Mouse (Mus musculus) kidney, embryonic 16.5 days (tissue): ENCODE data around the gene Fndc10. TPM values are rescaled to one million over a fixed set of nuclear protein-coding genes. Genes with fewer than 3 reads are reported as not detected.
"Not testable (repeated sequence)": the region's sequence is repeated elsewhere in the genome, so short reads cannot be mapped to it uniquely, and the experiment has no call there.

Source experiments
- ATAC-seq: fragments of 200-750 bp; cut with Nextera tagmentation; 2 replicates; pipeline ENCODE4 v1.8.0; 2017; ENCODE audit warnings: moderate TSS enrichment; ENCODE audit not compliant: low FRiP score, low TSS enrichment
- H3K27ac ChIP-seq: fragments of 300-500 bp; sonication (generic); 2 replicates; pipeline ENCODE4 v1.5.1; 2014; ENCODE audit warnings: low read length
- H3K27me3 ChIP-seq: fragments of 300-500 bp; sonication (generic); 2 replicates; pipeline ENCODE4 v1.6.1; 2014; ENCODE audit warnings: low read length, control low read depth, mixed read lengths; ENCODE audit not compliant: insufficient read depth
- H3K36me3 ChIP-seq: fragments of 300-500 bp; sonication (generic); 2 replicates; pipeline ENCODE4 v1.6.1; 2014; ENCODE audit warnings: low read length, control low read depth, mixed read lengths; ENCODE audit not compliant: insufficient read depth
- H3K4me1 ChIP-seq: fragments of 300-500 bp; sonication (generic); 2 replicates; pipeline ENCODE4 v1.6.1; 2014; ENCODE audit warnings: low read length, control low read depth, mixed read lengths; ENCODE audit not compliant: insufficient read depth
- H3K4me2 ChIP-seq: fragments of 300-500 bp; sonication (generic); replicated peaks from 2 replicates; pipeline ENCODE4 v1.6.1; 2014; ENCODE audit warnings: low read depth, low read length
- H3K4me3 ChIP-seq: fragments of 300-500 bp; sonication (generic); 2 replicates; pipeline ENCODE4 v1.5.1; 2014; ENCODE audit warnings: mild to moderate bottlenecking, low read length
- H3K9ac ChIP-seq: fragments of 300-500 bp; sonication (generic); replicated peaks from 2 replicates; pipeline ENCODE4 v1.6.1; 2014; ENCODE audit warnings: low read length
- H3K9me3 ChIP-seq: fragments of 300-500 bp; sonication (generic); 2 replicates; pipeline ENCODE4 v1.6.1; 2016; ENCODE audit warnings: low read length, control low read depth
- WGBS: fragments of 180-500 bp; shearing (Covaris S2); extraction: QIAGEN DNeasy Blood & Tissue Kit; methylation state at CpG from one replicate; pipeline ENCODE4 v1.1.7; 2014; 5-methylcytosine and 5-hydroxymethylcytosine counted together
- polyA plus RNA-seq: library from polyadenylated mRNA; unstranded; fragments of >200 nt; fragmentation: Nextera tagmentation; extraction: Ambion mirVana; gene quantifications from 2 replicates; pipeline ENCODE4 v1.2.1, GENCODE M21; 2015

The Fndc10 gene
- polyA plus RNA-seq, 1 experiment from 2014 or later, result 2.8 TPM

DNA sequence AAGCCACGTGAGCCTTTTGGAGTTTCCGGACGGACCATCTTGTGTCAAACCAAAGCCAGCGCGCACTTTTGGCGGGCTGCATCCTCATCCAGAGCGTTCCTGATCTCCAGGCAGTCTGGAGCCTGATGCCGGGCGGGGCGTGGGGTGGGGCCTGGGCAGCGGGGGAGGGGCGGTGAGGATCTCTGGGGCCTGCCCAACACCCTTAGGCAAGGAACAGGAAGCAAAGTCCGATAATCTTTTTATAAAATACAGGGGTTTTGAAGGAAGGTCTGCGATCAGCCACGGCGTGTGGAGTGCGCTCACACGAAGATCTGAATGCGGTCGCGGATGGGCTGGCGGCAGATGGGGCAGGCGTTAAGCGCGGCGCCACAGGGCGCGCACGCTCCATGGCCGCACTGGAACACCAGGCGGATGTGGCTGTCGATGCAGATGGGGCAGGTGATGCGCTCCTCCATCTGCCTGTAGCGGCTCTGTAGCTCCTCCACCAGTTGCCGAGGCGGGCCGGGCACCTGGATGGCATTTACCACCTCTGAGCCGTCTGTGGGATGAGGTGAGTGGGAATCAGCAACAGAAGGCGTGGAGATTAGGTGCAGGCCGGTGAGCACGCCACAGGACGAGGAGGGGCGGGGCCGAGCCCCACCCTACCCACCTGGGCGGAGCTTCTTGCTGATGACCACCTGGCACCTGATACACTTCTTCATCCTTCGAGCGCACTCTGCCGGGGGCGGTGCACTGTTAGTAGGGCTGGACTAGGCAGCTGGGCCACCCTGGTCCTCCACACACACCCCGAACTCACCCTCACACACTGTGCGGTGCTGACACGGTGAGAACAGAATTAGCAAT is 39.5 kb upstream of the Fndc10 start:
- Histone ChIP-seq H3K36me3 (peaks cover 22% of the 10 kb centered on the region), H3K4me1 (peaks cover 43% of the 10 kb centered on the region), H3K9ac (peak overlapping the region; percentile 73), H3K27ac (no peak overlapping the region), H3K9me3 (no peaks in the 10 kb centered on the region), H3K4me2 (peak overlapping the region; percentile 71), H3K4me3 (peak overlapping the region; percentile 53), H3K27me3 (peaks cover 15% of the 10 kb centered on the region)
- peak; percentile 57; the same call in 1 of the 2 replicates for ATAC-seq
- WGBS, result 2% methylated on average over 52 of the region's 52 CpGs

DNA sequence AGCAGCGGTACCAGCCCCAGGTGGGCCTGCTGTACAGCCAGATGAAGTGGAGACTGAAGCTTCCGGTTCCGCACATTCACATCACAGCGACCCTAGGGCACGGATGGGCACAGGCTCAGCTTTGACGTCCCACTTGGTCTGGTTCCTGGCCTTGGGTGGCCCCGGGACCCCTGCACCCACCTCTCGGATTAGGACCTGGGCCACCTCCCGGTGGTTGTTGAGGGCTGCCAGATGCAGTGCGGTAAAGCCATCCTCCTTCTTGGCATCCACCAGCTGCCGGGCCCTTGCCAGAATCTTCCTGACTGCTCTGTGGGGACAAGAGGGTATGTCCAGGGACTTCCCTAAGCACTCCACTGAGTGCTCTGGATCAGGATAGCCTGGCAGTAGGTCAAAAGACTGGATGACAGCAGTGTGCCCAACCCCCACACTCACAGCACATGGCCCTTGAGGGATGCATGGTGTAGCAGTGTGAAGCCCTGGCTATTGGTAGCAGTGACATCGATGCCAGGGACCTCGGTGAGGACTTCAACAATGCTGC is 37.9 kb upstream of the Fndc10 start:
- Histone ChIP-seq H3K4me3 (no peak overlapping the region), H3K4me1 (peaks cover 39% of the 10 kb centered on the region), H3K4me2 (no peak overlapping the region), H3K27me3 (peaks cover 15% of the 10 kb centered on the region), H3K9me3 (no peaks in the 10 kb centered on the region), H3K9ac (no peak overlapping the region), H3K27ac (no peak overlapping the region), H3K36me3 (peaks cover 7% of the 10 kb centered on the region; the same call in 1 of the 2 replicates)
- WGBS, result 92% methylated on average over 13 of the region's 13 CpGs
- ATAC-seq, result no peak

DNA sequence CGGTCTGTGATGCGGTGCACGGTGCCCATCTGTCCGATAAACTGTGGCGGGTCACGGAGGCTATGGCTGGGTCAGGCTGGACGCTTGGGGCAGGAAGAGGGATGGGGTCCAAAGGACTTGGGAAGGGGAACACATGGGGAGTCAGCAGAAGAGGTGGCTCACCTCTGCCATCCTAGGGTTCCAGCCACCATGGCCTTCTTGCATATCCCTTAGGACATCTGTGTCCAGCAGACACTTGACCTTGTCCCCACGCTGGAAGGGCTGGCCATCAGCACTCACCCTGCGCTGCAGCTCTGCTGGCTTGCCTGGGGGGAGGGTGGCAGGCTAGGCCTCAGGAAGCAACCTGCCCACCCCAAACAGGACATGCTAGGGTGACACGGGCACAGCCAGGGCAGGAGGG is 35.2 kb upstream of the Fndc10 start:
- Histone ChIP-seq H3K36me3 (peaks cover 4% of the 10 kb centered on the region; the same call in 1 of the 2 replicates), H3K4me2 (no peak overlapping the region), H3K4me3 (no peak overlapping the region), H3K27ac (no peak overlapping the region), H3K27me3 (peaks cover 1% of the 10 kb centered on the region; the same call in 1 of the 2 replicates), H3K9ac (no peak overlapping the region), H3K4me1 (peaks cover 14% of the 10 kb centered on the region), H3K9me3 (no peaks in the 10 kb centered on the region)
- no peak for ATAC-seq
- WGBS, result 95% methylated on average over 9 of the region's 10 CpGs

DNA sequence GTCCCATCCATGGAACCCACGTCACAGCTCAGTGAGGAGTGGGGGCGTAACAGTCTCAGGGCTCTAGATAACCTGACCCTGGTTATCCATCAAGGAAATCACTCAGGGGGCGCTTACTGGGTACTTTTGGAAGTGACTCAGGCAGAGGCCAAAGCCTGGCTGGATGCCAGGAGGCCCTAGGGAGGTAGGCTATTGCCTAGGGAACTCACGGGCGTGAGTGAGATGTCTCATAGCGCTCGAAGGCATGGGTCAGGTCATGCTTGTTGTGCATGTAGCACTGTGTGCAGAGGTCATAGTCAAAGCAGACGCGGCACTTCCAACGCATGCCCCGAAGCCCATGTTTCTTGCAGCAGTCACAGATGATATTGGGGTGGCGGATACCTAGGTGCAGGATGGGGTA is 33.5 kb upstream of the Fndc10 start:
- ATAC-seq, result no peak
- Histone ChIP-seq H3K4me1 (no peaks in the 10 kb centered on the region), H3K9me3 (no peaks in the 10 kb centered on the region), H3K36me3 (peaks cover 8% of the 10 kb centered on the region; the same call in 1 of the 2 replicates), H3K4me3 (no peak overlapping the region), H3K9ac (no peak overlapping the region), H3K4me2 (no peak overlapping the region), H3K27me3 (no peaks in the 10 kb centered on the region), H3K27ac (no peak overlapping the region)
- WGBS, result 75% methylated on average over 12 of the region's 12 CpGs

DNA sequence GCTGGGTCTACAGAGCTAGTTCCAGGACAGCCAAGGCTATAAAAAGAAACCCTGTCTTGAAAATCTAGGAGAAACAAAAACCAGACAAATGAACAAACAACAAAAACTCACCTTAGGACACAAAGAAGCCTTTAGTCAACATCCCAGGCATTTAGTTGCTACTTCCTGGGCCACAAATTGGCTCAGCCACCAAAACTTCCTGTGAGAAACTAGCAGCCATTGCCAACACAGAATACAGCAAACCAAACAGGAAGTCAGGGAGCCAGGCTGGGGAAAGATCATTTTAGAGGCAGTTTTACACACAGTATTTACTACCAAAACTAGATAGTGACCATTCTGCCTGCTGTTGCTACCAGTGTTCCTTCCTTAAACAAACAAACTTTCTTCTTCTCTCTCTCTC is 27.2 kb upstream of the Fndc10 start:
- H3K9me3 ChIP-seq, result no peaks in the 10 kb centered on the region
- H3K4me2 ChIP-seq, result no peak overlapping the region
- H3K9ac ChIP-seq, result no peak overlapping the region
- no peak for ATAC-seq
- 0 out of 2 replicates have a peak overlapping the region, but pooled peaks have one; percentile 29 for H3K27ac ChIP-seq
- H3K27me3 ChIP-seq, result no peaks in the 10 kb centered on the region
- peaks cover 7% of the 10 kb centered on the region for H3K4me1 ChIP-seq
- H3K4me3 ChIP-seq, result no peak overlapping the region
- peaks cover 5% of the 10 kb centered on the region; the same call in 1 of the 2 replicates for H3K36me3 ChIP-seq

DNA sequence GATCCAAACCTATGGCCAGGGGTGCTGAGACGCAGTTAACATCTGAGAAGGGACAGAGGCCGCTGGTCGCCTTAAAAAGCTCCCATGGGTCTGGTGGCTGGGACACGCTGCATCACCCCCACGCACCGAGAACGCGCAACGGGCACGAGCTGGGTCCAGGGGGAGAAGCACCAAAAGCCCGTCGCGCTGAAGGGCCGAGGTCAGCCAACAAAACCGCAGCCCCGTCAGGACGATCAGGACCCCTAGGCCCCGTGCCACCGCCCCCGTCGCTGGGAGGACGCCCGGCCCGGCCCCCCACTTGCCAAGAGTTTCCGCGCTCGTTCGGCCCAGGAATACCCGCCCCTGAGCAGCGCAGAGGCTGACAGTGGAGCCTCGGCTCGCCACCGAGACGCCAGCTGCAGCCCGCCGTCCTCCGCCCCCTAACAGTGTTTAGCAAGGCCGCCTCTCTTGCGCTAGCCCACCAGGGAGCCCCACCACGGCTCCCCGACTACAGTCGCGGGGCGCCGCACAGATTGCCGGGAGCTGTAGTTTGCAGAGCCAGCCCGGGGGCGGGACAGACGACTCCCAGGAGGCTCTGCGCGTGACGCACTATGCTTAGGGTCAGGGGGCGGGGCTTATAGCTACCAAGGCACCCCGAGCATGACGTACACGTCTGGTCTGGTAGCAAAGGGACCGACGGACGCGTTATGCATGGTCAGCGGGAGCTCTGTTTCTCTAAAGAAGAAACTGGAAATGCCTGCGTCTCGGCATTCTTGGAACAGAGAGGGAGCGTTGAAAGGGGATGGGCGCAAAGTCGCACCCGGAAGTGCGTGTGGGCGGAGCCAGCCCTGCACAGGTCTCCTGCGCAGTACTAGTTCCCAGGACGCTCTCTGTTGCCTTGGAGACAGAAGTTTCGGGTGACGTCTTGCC is 25.2 kb upstream of the Fndc10 start, which contains the start of gene Mib2:
Mib2 (minus strand) TSS at position 510 of the 909 bp plus-strand sequence.
- Histone ChIP-seq H3K36me3 (peaks cover 5% of the 10 kb centered on the region; the same call in 1 of the 2 replicates), H3K9ac (peak within 1 kb of the TSS; percentile 91), H3K4me2 (peak within 1 kb of the TSS; percentile 93), H3K27me3 (no peaks in the 10 kb centered on the region), H3K4me1 (peaks cover 7% of the 10 kb centered on the region), H3K27ac (peak within 1 kb of the TSS; percentile 84), H3K9me3 (no peaks in the 10 kb centered on the region), H3K4me3 (peak within 1 kb of the TSS; percentile 95)
- WGBS, result under 1% methylated on average over 73 of the region's 73 CpGs
- ATAC-seq, result peak; percentile 98

DNA sequence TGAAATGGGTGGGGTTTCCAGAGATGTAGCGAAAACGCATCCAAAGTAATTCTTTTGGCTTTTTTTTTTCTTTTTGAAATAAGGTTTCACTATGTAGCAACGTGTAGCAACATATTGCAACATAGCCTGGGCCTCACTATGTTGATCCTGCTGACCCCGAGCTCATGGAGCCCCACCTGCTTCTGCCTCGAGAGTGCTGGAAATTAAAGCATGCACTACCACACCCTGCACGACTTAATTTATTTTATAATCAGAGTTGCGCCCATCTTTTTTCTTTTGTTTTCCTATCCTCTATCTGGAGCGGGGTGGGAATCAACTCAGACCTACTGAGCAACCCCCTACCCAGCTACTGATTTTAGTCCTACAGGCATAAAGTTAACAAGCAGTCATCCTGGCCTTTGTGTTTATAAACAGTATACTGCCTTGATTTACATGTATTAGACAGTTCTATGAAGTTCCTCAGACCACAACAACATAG is 24.5 kb upstream of the Fndc10 start:
- H3K4me1 ChIP-seq, result peaks cover 7% of the 10 kb centered on the region
- no peak overlapping the region for H3K27ac ChIP-seq
- WGBS, result 1% methylated on average over 8 of the region's 8 CpGs
- peak overlapping the region; percentile 91; the same call in 1 of the 2 replicates for H3K9ac ChIP-seq
- no peaks in the 10 kb centered on the region for H3K9me3 ChIP-seq
- H3K27me3 ChIP-seq, result no peaks in the 10 kb centered on the region
- H3K36me3 ChIP-seq, result 0 out of 2 replicates have a peak, but pooled peaks cover 2% of the 10 kb centered on the region
- ATAC-seq, result peak; percentile 14; the same call in 1 of the 2 replicates
- peak overlapping the region; percentile 93 for H3K4me2 ChIP-seq
- peak overlapping the region; percentile 95 for H3K4me3 ChIP-seq

DNA sequence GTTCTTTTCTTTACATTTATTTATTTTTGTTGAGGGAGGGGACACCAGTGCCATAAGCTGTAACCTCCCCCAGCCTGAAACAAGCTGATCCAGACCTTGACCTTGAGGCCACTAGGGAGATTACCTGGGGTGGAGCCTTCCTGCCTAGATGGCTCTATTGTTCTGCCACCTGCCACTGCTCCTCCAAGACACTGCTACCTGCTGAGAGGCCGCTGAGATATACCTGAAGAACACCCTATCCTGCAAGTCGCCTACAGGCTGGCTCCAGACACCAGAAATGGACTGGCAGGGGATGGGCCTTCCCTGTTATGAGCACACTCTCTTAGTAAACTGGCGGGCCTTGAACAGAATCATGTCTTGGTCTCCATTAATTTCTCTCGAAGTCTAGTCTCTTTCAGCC is 23.9 kb upstream of the Fndc10 start:
- H3K9ac ChIP-seq, H3K36me3 ChIP-seq, ATAC-seq, H3K4me1 ChIP-seq, H3K27me3 ChIP-seq, H3K9me3 ChIP-seq, H3K4me2 ChIP-seq, H3K27ac ChIP-seq, H3K4me3 ChIP-seq: not testable (repeated sequence)
- WGBS, result 74% methylated on average over 4 of the region's 4 CpGs

DNA sequence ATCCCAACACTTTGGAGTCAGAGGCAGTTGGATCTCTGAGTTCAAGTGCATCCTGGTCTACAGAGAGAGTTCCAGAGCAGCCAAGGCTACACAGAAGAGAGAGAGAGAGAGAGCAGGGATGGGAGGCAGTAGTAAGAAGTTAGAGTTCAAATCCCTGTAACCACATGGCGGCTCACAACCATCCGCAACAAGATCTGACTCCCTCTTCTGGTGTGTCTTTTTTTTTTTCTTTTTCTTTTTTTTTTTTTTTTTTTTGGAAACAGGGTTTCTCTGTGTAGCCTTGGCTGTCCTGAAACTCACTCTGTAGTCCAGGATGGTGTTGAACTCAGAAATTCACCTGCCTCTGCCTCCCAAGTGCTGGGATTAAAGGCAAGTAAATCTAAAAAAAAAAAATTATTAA is 22.1 kb upstream of the Fndc10 start:
- H3K9me3 ChIP-seq, result no peaks in the 10 kb centered on the region
- H3K27ac ChIP-seq, result no peak overlapping the region
- H3K9ac ChIP-seq, result no peak overlapping the region
- no peaks in the 10 kb centered on the region for H3K36me3 ChIP-seq
- ATAC-seq, result no peak
- H3K4me2 ChIP-seq, result no peak overlapping the region
- peaks cover 7% of the 10 kb centered on the region for H3K4me1 ChIP-seq
- H3K27me3 ChIP-seq, result no peaks in the 10 kb centered on the region
- H3K4me3 ChIP-seq, result no peak overlapping the region
- whole genome bisulfite sequencing, result 54% methylated on average over 2 of the region's 2 CpGs
